Mouse (Mus musculus): ENCODE measurements around the gene Cux2.
"Not testable (repeated sequence)": the region's sequence is repeated elsewhere in the genome, so short reads cannot be mapped to it uniquely, and the experiment has no call there.

Gene Cux2

DNA sequence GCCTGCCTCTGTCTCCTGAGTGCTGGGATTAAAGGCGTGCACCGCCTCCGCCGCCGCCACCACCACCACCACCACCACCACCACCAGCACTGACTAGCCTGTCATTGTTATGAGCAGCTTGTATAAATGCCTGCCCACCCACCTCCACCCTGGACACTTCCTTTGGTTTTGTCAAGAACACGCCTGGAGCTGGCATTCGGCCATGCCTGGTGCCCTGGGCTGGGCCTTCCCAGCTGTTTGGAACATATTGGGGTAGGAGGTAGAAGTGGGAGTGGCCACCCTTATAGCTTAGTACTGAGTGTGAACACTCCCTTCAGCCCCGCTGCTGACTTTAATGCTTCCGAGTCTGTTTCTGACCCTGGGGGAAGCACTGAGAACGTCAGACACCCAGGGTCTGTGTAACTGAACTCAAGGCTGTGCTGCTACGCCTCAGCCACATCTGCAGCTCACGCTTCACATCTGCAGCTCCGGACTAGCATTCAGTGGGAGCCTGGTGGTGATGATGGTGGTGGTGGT lies 178.3 kb downstream of the Cux2 start:
- DNase-seq (ENCODE audit: low spot score in 2 of 2), result no peak

DNA sequence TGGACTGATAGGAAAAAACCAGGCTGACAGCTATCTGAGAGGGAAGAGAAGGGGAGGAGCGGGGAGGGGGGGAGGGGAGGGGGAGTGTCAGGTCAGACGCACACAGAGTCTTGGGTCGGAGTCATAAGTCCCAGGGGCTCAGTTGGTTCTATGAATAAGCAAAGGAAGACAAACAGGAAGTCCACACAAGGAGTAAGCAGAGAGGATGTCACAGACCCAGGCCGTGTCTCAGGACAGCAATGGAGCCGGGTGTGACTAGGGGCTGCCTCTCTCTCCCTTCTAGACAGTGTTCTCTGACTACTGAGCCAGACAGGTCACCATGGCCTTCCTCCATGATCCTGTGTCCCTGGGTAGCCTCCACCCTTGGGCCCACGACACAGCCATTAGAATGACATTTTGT lies 179.1 kb downstream of the Cux2 start:
- DNase-seq (ENCODE audit: low spot score in 2 of 2), result no peak

DNA sequence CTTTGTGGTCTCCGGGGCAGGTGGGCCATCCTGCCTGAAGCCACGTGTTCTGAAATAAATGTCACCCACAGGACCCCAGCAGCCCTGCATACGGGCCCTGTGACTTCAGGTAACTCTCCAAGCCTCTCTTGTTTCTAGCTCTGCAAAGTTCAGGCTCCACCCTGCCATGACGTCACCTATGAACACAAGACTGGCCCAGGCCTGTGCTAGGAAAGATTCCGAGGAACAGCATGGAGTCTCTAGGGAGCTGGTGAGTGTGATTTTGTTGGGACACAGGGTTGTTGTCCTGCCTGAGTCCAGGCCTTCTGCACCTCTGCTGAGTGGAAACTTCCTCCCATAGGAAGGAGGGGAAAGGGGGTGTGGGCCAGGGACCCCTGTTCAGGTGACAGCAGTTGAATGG lies 181.9 kb downstream of the Cux2 start:
- no peak for DNase-seq (ENCODE audit: low spot score in 2 of 2)

DNA sequence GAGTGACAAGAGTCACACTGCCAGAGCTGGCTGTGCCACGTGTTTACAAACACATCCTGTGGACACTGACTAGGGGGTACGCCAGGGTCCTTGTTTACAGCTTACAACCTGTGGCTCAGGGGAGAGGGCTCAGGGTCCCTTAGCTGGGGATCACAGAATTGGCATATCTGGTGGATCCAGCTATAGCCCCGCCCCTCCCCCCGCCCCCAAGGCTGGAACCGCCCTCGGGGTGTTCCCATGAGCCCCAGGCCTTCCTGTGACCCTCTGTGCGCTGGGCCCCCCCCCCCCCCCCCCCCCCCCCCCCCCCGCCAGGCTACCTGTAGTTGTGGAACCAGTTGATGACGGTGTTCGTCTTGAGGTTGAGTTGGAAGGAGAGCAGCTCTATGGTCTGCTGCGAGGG lies 185.6 kb downstream of the Cux2 start:
- DNase-seq (ENCODE audit: low spot score in 2 of 2), result no peak

DNA sequence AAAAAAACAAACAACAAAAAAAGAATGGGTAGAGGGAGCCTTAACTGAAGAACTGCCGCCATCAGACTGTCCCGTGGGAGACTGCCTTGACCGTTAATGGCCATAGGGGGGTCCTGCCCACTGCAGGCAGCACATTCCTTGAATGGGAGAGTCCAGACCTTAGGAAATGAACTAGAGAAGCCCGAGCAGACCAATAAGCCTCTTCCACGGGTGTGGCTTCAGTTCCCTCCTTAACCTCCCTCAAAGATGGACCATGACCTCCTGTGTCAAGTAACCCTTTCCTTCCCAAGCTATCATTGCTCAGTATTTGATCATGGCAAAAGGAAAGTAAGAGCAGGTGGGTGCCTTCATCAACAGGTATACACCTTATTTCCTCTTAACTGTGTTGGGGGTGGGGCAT lies 187.9 kb downstream of the Cux2 start:
- DNase-seq (ENCODE audit: low spot score in 2 of 2), result no peak

DNA sequence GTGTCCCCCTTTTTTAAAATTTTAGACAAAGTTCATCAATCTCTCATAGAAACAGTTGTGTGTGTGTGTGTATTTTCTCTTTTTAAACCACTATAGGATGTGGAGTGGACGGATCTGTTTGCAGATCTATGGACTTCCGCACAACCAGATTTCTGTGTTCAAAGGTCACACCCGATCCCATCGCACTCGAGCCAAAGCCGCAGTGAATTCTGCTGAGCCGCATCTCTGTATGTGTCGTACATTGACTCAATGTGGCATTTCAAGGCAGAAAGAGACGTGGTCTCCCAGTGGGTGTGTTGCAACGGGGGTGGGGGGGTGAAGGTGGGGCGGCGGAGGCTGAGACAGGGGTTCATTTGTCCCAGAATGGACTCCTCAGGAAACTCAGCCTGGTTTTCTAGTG lies 191.5 kb downstream of the Cux2 start:
- no peak for DNase-seq (ENCODE audit: low spot score in 2 of 2)

DNA sequence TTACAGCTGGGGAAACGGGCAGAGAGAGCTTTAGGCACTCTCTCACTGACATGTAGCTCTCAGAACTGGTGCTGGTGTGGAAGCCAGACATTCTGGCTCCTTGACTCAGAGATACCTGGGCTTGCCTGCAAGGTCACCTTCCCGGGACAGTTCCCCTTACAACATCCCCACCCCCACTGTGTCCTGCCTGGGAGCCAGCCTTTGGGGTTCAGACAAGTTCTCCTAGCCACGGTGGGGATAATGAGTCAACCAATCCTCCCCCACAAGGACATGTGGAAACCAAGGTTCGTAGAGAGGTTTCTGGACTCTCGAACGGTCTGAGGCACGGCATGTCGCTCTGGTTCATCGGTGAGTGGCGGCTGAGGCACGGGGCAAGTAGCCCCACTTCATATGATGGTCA lies 193.2 kb downstream of the Cux2 start:
- DNase-seq (ENCODE audit: low spot score in 2 of 2), result no peak

DNA sequence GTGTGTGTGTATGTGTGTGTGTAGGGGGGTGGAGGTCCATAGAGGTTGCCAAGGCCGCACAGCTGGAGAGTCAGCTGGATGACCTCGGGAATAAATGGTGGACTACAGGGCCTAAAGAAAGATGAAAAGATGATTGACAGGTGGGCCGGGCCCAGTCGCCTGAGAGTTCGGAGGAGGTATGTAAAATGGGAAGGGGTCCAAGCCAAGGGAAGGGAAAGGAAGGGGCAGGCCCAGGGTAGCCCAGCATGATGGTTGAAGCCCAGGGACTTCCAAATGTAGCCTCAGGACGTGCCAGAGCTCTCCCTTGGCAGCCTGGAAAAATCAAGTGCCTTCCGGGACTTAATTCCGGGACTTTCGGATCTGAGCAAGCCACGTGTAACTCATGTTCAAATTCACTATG lies 195.1 kb downstream of the Cux2 start:
- no peak for DNase-seq (ENCODE audit: low spot score in 2 of 2)

DNA sequence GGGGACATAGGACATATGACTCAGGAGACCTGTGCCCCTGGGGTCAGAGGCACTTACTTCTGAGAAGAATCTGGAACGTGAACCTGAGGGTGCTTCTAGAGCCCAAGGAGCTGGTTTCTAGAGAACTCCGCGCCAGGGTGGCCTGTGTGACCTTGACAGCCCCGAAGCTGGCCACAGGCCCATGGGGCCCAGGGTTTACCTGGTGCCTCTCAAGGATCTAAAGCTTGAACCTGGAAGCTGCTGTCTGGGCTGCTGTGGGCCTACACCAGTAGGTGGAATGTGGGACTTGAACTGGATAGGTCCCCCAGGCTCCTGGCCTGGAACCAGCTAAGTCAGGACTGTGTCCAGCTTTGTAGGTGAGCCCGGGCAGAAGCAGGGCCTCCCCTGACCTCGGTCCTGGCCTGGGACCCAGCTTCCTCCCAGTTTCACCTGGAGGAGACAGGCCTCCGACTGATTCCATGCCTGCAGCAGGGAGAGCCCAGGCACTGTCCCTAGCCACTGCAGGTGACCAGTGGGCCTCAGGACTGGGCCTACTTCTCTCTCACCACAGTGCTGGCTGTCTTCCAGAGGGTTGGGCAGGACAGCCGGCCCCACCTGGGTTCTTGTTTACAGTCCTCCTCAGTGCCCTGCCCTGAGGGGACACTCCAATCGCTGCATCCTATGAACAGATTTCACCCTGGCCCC lies 196.4 kb downstream of the Cux2 start:
- no peak for DNase-seq (ENCODE audit: low spot score in 2 of 2)

DNA sequence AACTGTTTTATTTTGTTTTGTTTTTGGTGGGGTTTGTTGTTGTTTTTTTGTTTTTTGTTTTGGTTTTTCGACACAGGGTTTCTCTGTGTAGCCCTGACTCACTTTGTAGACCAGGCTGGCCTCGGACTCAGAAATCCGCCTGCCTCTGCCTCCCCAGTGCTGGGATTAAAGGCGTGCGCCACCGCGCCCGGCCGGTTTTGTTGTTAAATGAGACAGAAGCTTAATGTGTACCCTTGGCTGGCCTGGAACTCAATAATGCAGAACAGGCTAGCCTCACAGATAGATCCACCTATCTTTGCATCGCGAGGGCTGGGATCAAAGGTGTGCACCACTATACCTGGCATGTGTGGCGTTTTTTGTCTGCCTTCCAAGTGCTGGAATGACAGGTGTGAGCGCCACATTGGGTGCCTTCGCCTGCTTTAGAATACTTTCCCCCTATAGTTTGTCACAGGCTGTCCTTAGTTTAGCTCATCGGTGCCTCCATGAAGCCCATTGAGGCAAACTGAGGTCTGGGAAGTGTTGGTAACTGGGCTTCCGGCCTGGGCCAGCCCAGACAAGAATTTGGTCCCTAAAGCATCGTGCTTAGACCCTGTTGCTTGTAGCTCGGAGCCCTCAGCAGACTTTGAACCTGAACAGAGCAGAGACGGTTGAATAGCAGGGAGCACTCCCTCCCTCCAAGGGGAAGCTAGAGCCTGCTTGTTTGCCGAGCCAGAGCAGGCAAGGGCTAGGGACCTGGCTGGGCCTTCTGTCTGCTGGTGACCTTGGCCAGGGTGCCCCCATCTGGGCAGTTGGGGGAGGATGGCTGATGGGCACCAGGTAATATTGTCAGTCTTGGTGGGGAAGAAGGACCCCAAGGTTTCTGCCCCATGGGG lies 200.2 kb downstream of the Cux2 start:
- no peak for DNase-seq (ENCODE audit: low spot score in 2 of 2)

DNA sequence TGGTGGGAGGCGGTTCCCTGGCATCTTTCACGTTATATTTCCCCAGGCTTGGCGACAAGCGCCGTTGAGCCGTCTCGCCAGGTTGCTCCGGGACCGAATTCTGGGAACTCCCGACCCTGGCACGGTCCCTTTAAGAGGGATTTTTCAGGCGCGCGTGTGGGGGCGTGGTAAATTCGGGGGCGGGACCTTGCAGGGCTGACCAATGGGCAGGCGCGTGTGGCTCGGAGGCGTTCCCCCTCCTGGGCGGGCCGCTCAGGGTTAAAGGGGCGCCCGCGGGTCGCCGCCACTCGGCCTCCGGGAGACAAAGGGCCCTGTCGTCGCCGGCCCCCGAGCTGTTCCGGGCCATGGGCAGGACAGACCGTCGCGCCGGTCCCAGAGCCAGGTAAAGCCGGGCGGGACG lies 201.2 kb downstream of the Cux2 start, which contains the start of gene Pheta1:
TSS of gene Pheta1 (plus strand) at position 242 of the 400 bp plus-strand sequence.
- DNase-seq (ENCODE audit: low spot score in 2 of 2), result peak; percentile 87 to 92

DNA sequence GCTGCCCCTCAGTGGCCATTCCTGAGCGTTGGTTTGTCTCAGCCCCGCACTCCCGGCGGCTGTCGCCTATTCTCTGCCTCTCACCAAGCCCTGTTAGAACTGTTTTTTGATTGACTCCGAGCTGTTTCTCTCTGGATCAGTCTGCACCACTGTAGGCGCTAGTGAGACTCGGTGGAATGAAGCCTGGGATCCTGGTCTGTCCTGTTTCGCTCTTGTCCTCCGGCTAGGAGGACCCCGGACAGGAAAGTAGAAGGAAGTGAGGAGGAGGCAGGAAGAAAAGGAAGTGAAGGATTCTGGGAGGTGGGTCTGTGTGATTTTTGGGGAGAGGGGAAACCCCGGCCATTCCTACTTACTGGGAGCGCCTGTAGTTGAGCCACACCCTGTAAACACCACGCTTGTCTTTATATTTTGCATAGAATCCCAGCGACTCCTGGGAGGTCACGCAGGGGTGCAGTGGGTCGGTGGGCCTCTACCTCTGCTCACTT lies 201.8 kb downstream of the Cux2 start:
- peak in 1 of 2 experiments; percentile 53 for DNase-seq (ENCODE audit: low spot score in 2 of 2)

DNA sequence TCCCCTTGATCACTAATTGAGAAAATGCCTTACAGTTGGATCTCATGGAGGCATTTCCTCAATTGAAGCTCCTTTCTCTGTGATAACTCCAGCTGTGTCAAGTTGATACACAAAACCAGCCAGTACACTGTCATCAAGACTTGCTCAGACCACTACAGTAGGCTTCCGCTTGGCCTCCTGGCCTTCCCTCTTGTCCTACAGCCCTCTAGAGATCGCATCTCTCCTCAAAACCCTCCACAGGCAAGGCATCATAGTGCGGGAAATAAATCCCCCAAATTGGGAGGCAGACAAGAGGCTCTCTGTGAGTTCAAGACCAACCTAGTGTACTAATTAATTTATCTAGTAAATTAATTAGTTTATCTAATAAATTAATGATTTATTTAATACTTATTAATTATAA lies 202.6 kb downstream of the Cux2 start:
- not testable (repeated sequence) for DNase-seq (ENCODE audit: low spot score in 2 of 2)

DNA sequence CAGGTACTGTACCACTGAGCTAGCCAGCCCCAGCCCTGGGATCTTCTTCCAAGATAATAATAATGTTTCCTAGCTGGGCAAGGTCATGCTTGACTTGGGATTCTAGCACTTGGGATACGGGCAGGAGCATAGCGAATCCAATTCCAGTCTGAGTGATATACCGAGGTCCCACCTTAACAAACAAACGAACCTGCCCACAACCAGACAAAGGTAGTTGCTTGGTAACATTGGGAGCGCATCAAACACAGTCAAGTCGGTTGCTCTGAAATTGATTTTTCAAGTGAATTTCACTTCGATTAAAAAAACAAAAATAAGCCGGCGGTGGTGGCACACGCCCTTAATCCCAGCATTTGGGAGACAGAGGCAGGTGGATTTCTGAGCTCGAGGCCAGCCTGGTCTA lies 203.6 kb downstream of the Cux2 start:
- DNase-seq (ENCODE audit: low spot score in 2 of 2), result no peak

DNA sequence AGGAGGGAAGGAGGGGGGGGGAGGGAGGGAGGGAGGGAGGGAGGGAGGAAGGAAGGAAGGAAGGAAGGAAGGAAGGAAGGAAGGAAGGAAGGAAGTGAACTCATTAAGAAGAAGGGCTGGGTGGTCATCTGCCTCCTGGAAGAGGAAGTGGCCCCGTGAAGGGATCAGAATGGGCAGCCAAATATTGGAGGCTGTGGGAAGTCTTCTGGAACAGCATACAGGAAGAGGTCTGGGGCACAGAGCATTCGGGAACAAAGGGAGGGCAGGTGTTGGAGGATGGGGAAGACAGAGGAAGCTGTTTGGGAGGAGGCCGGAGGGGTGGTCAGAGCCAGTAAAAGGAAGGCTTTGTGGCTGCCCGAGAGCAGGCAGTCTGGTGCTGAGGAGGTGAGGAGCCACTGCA lies 204.5 kb downstream of the Cux2 start:
- no peak for DNase-seq (ENCODE audit: low spot score in 2 of 2)

DNA sequence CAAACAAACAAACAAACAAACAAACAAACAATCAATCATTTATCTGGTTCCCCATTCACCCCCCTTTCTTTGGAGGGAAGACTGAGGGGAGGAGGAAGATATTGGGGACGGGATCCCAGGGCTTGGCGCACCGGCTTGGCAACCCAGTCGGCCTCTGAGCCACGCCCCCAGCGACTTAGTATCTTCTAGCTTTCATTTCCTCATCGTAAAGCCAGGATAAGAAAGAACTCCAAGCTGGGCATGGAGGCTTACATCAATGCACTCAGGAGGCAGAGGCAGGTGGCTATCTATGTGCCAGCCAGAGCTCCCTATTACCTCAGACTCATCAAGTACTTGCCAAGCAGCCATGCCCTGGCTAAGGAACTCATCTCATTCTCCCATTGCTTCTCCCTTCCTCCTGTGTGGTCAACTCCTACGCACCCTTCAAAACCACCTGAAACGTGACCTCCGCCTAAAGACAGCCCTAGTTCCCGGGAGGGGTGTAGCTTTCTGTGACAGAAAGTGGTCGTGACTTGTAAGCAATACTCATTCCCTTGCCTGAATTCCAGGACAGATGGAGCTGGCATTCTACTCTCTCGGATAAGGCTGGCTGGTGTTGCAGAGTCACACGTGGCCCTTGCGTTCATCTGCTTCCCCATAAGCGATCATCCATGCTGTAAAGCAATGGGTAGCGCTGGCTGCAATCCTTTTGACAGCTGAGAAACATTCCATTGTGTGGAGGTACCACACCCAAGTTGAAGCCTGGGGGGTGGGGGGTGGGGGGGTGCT lies 206.6 kb downstream of the Cux2 start:
- DNase-seq (ENCODE audit: low spot score in 2 of 2), result no peak

DNA sequence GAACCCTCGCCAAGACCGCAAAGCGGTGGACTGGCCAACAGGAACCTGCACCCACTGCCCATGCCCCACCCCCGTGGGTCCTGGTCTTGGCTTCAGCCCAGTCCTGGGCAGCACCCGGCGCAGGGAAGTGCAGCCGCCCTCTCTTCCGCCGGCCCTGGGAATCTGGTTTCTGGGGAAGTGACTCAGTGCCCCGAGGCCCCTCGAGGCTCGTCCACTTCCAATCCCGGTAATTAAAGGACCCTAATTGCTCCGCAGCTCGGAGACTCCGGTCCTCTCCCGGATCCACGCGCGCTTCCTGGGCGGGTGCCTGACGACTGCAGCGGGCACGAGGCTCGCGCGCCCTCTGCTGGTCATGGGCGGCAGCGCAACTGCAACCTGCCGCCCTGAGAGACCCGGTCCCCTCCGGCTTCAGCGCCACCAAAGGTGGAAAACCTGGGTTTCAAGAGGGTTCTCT lies 207.2 kb downstream of the Cux2 start:
- DNase-seq (ENCODE audit: low spot score in 2 of 2), result peak; percentile 83 to 85

DNA sequence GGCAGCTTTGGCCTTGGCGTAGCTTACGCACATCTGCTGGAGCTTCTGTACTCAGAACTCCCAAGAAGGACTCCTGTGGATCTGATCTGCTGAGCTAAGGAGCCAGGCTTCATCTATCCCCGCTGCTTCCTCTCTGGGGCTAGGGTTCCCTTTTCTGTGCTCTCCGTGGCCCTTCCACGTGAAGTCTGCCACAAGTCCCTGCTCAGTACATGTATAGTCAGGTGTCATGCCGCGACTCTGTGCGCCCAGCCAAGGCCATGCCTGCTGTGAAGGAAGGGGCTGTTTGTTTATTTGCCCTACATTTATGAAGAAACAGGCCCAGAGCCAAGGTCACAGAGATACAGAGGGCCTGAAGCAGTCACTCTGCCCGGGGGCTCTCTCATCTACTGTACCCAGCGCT lies 207.9 kb downstream of the Cux2 start:
- no peak for DNase-seq (ENCODE audit: low spot score in 2 of 2)

DNA sequence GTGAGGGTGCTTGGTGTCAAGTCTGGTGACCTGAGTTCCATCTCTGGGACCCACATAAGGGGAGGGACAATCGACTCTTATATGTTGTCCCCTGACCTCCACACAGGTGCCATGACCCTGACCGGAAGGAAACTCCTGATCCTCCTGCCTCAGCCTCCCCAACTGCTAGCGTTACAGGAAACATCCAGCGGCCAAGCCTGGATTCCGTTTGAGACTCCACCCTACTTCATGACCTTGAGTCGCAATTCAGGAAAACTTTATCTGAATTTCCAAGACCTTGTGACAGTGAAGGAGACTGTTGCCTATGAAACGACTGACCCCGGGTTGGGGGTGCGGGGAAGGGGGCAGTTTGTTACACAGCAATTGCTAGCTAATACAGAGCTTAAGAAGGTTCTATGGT lies 208.4 kb downstream of the Cux2 start:
- no peak for DNase-seq (ENCODE audit: low spot score in 2 of 2)

DNA sequence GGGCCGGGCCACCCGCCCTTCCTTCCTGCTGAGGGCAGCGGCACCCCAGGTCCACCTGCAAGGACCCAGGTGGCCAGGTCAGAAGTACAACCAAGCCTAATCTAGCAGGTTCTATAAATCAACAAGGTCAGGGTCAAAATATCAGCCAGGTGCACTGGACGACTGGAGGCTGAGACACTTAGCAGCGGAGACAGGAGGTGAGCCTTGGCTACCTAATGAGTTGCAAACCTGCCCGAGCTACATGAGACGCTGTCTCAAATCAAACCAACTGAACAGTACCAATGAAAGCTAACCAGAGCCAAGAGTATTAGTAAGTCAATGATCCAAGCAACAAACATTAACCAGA lies 210.8 kb downstream of the Cux2 start:
- no peak for DNase-seq (ENCODE audit: low spot score in 2 of 2)

DNA sequence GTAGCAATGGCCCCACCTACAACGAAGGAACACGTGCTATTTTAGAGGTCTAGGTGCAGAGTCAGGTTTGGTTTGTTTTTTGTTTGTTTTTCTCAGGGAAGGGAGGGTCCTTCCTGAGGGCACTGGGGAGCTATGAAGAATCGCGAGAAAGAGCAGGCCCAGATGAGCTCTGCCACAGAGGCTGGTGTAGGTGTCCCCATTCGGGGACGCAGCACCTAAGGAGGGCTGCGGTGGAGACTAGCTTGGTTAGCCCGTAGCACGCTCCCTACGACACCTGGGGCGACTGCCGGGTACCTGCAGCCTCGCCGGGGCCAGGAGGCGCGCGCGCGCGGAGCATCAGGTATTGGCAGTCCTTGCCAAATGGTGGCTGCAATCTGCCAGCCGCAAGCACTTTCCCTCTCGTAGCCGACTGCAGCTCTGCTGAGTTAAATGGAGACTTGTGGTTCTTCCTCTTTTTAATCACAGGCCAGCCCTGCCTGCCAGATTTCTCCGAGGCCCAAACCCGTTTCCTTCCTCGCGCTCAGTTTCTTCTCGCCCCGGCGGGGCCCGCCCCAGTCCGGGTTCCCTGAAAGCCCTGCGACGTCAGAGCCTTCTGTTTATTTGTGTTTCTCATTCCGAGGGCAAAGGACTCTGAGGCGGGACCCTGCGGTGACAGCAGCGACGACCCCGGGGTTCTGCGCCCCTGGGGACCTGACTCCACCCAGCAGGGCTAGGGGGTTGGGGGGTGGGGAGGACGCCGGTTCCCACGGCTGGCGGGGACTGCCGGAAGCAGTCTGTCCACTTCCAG lies 211.4 kb downstream of the Cux2 start:
- peak; percentile 52 to 62 for DNase-seq (ENCODE audit: low spot score in 2 of 2)
